In the genomic region with DNA sequence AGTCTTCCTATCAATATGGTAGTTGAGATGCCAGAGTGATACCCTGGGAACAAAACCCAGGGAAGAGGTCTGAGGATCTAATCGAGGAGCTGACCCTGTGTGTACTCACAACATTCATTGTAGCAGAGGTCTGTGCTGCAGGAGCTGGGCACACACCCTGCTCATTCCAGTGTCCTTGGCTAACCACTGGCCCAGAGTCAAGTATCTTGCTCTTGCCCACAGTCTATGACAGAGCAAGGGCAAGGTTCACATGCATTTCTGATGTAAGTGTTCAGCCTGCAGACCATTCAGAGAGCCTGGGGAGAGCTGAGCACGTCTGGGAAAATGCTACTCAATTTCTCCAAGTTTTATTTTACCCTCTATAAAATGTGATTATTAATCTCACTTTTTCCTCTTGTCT, we compare ENCODE assay signal across 12 mouse cellular contexts.
DNase-seq lines count a peak whose midpoint lies in the region; ATAC-seq and TF ChIP-seq lines count a peak whose summit lies in the region.
"Had no signal": no experiment of that assay in that cellular context is flagged by ENCODE, and none has a peak within 500 bp of the region (broad histone marks: within the 10 kb centered on the region; RNA-seq: fewer than 3 reads in every experiment).

No protein-coding gene starts in this region.

- ATAC-seq in forebrain, embryonic 11.5 days (replicated peaks; ENCODE audit: low FRiP score), result no peak
- ATAC-seq: forebrain, embryonic 14.5 days had no signal

- no peak overlapping the region for H3K4me2 ChIP-seq in forebrain, embryonic 11.5 days (ENCODE audit: low read depth, low read length, severe bottlenecking)
- H3K4me2 ChIP-seq: lung, embryonic 14.5 days had no signal

- no peak overlapping the region for H3K9ac ChIP-seq in forebrain, embryonic 11.5 days (ENCODE audit: low read length)
- H3K9ac ChIP-seq: lung, embryonic 14.5 days had no signal

- no peaks in the 10 kb centered on the region for H3K36me3 ChIP-seq in kidney, adult 2 months (ENCODE audit: control insufficient read depth, insufficient read depth, low read length)
- H3K36me3 ChIP-seq in forebrain, embryonic 11.5 days (ENCODE audit: control insufficient read depth, insufficient read depth, low read length), result no peaks in the 10 kb centered on the region

- H3K9me3 ChIP-seq in forebrain, embryonic 11.5 days (ENCODE audit: control insufficient read depth, low read length), result no peaks in the 10 kb centered on the region

- TF ChIP-seq CTCF in kidney, adult 2 months (conservative IDR thresholded peaks at IDR 0.05; ENCODE audit: insufficient read depth, insufficient read length, low read depth, low read length), result no peak

- H3K27me3 ChIP-seq in kidney, adult 2 months (replicated peaks; ENCODE audit: control insufficient read depth, insufficient read depth, low read length), result no peaks in the 10 kb centered on the region
- no peaks in the 10 kb centered on the region for H3K27me3 ChIP-seq in forebrain, embryonic 11.5 days (ENCODE audit: control insufficient read depth, insufficient read depth, low read length)

- TF ChIP-seq POLR2A in kidney, adult 2 months (IDR thresholded peaks at IDR 0.05; ENCODE audit: low read depth, low read length), result no peak

- intact Hi-C loops in gastrocnemius, postnatal 14 days (cut with DNase I; ENCODE audit: low total_unique reads), result no loop called here

- 0 out of 2 replicates have a peak overlapping the region, but pooled peaks have one; percentile 56 for H3K27ac ChIP-seq in kidney, adult 2 months (ENCODE audit: insufficient read depth, low read depth, low read length)
- H3K27ac ChIP-seq in forebrain, embryonic 11.5 days (ENCODE audit: low read depth, low read length), result no peak overlapping the region

- WGBS in kidney, adult 2 months, result 28% methylated on average over 2 of the region's 2 CpGs
- 87% methylated on average over 2 of the region's 2 CpGs for WGBS in forebrain, embryonic 11.5 days

- peak; percentile 11 for DNase-seq in gastrocnemius, postnatal 14 days
- no peak for DNase-seq in gastrocnemius, postnatal 4 days (ENCODE audit: low spot score in 2 of 2)
- DNase-seq in ovary, postnatal 36 days (ENCODE audit: low spot score), result peak; percentile 25
- DNase-seq in ovary, postnatal 10 days (ENCODE audit: low spot score), result no peak
- DNase-seq in kidney, adult 2 months, result peak; percentile 93
- DNase-seq in embryo, embryonic 10 days (ENCODE audit: low spot score), result no peak
- no peak for DNase-seq in embryo, embryonic 11 days
- no peak for DNase-seq in forebrain, embryonic 11.5 days (ENCODE audit: low spot score)
- DNase-seq: cerebellum, adult 8-10 months; layer of hippocampus, adult 9-11 months; lung, embryonic 14.5 days had no signal

- peaks cover 34% of the 10 kb centered on the region for H3K4me1 ChIP-seq in kidney, adult 2 months (ENCODE audit: control insufficient read depth, insufficient read depth, low read length)
- H3K4me1 ChIP-seq in forebrain, embryonic 11.5 days (replicated peaks; ENCODE audit: control insufficient read depth, insufficient read depth, low read length), result no peaks in the 10 kb centered on the region

- H3K4me3 ChIP-seq in kidney, adult 2 months (ENCODE audit: insufficient read depth, low read depth, low read length), result no peak overlapping the region
- H3K4me3 ChIP-seq in forebrain, embryonic 11.5 days (ENCODE audit: low read depth, low read length), result no peak overlapping the region

Comparison
In these comparisons a context has a peak if more than half of its experiments do, and no peak if none do; other contexts are left out.
1. DNase-seq: peak in gastrocnemius, postnatal 14 days (single experiment), ovary, postnatal 36 days (single experiment) and kidney, adult 2 months (single experiment); none in gastrocnemius, postnatal 4 days (0 of 2), ovary, postnatal 10 days (single experiment), embryo, embryonic 10 days (single experiment), embryo, embryonic 11 days (single experiment) and forebrain, embryonic 11.5 days (single experiment).